Mouse (Mus musculus): ENCODE results near the gene Gm21943. TPM values are rescaled to one million over a fixed set of nuclear protein-coding genes. Genes with fewer than 3 reads are reported as not detected.
"Not testable (repeated sequence)": the region's sequence is repeated elsewhere in the genome, so short reads cannot be mapped to it uniquely, and the experiment has no call there.

The Gm21943 gene
- not detected for total RNA-seq (2021)

DNA sequence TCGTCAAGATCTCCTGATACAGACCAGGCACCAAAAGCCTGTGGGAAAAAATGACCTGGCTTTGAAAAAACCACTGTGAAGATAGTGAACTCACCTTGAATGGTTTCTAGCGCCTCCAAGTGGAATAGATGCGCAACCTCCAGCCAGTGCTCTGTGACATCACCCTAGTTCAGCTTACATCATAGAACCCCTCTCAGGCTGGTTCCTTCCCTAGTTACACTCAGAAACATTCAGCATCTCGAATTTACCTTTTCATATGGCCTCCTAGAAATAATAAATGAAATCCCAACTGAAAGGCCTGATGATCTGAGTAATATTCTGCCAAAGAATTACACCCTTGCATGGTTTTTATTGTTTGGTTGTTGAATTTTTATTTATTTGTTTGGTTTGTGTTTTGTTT is at the start of gene Gm21943:
Gene Gm21943, minus strand, starts transcription at position 101 of the 400 bp plus-strand sequence.
- not testable (repeated sequence) for DNase-seq

Other genes with a start within 250 kb of the Gm21943 start
- gene Gm28961, start 172.0 kb upstream of the Gm21943 start, total RNA-seq (2021), result not detected

All from heart, postnatal 4 days (tissue).